Mouse (Mus musculus) testis, adult 2 months (tissue): Measurements from ENCODE around the gene Gm5039.

Experiments
- CTCF ChIP-seq: fragments of 200-500 bp; IDR thresholded peaks from 2 replicates; pipeline ENCODE4 v1.5.1; 2012; ENCODE audit warnings: low read depth, mild to moderate bottlenecking, inconsistent platforms, low read length, moderate library complexity; ENCODE audit not compliant: control insufficient read depth, insufficient read depth, insufficient replicate concordance
- POLR2A ChIP-seq: fragments of 200-500 bp; IDR thresholded peaks from 2 replicates; pipeline ENCODE4 v1.6.1; 2012; ENCODE audit warnings: low read depth, mild to moderate bottlenecking, inconsistent platforms, low read length, moderate library complexity; ENCODE audit not compliant: control insufficient read depth

GRCm38 (mm10) chr12:88368618-88369017 is 44.8 kb upstream of the Gm5039 start:
- TF ChIP-seq CTCF (no peak), POLR2A (no peak)
